Mouse (Mus musculus): ENCODE measurements around the gene Trim11. TPM values are rescaled to one million over a fixed set of nuclear protein-coding genes. Genes with fewer than 3 reads are reported as not detected.

Gene Trim11
- polyA plus RNA-seq, 1 experiment: 22.6 TPM

GRCm38 (mm10) chr11:58980381-58980990 is 2.6 kb downstream of the Trim11 start:
- DNase-seq (ENCODE audit: low read depth): no peak

GRCm38 (mm10) chr11:58981541-58982447 is 3.9 kb downstream of the Trim11 start:
- DNase-seq (ENCODE audit: low read depth): no peak

- DNase-seq (ENCODE audit: low read depth): no peak
These were observed 4.7 kb downstream of the Trim11 start for GRCm38 (mm10) chr11:58982471-58983097.

- no peak for DNase-seq (ENCODE audit: low read depth)
These were observed 5.9 kb downstream of the Trim11 start for GRCm38 (mm10) chr11:58983691-58984341.

- no peak for DNase-seq (ENCODE audit: low read depth)
These were observed 6.8 kb downstream of the Trim11 start for GRCm38 (mm10) chr11:58984657-58985056.

- DNase-seq (ENCODE audit: low read depth): no peak
These were observed 7.5 kb downstream of the Trim11 start for GRCm38 (mm10) chr11:58985299-58985917.

GRCm38 (mm10) chr11:58989166-58989565 is 11.3 kb downstream of the Trim11 start:
- DNase-seq (ENCODE audit: low read depth): no peak

- DNase-seq (ENCODE audit: low read depth): no peak
These were observed 12.2 kb downstream of the Trim11 start for GRCm38 (mm10) chr11:58990141-58990540.

- DNase-seq (ENCODE audit: low read depth): no peak
These were observed 12.9 kb downstream of the Trim11 start for GRCm38 (mm10) chr11:58990794-58991193.

- DNase-seq (ENCODE audit: low read depth): no peak
These were observed 14.0 kb downstream of the Trim11 start for GRCm38 (mm10) chr11:58991911-58992310.

- DNase-seq (ENCODE audit: low read depth): no peak
These were observed 15.3 kb downstream of the Trim11 start for GRCm38 (mm10) chr11:58993091-58993670.

- no peak for DNase-seq (ENCODE audit: low read depth)
These were observed 16.5 kb downstream of the Trim11 start for GRCm38 (mm10) chr11:58994337-58994826.

- DNase-seq (ENCODE audit: low read depth): no peak
These were observed 17.3 kb downstream of the Trim11 start for GRCm38 (mm10) chr11:58995061-58995806.

GRCm38 (mm10) chr11:58995807-58996370 is 18.0 kb downstream of the Trim11 start:
- DNase-seq (ENCODE audit: low read depth): no peak

- DNase-seq (ENCODE audit: low read depth): no peak
These were observed 19.6 kb downstream of the Trim11 start for GRCm38 (mm10) chr11:58997541-58997940.

- no peak for DNase-seq (ENCODE audit: low read depth)
These were observed 21.3 kb downstream of the Trim11 start for GRCm38 (mm10) chr11:58999158-58999557.

GRCm38 (mm10) chr11:58999830-59000229 is 21.9 kb downstream of the Trim11 start:
- no peak for DNase-seq (ENCODE audit: low read depth)

GRCm38 (mm10) chr11:59000635-59001034 is 22.7 kb downstream of the Trim11 start:
- no peak for DNase-seq (ENCODE audit: low read depth)

- DNase-seq (ENCODE audit: low read depth): no peak
These were observed 24.6 kb downstream of the Trim11 start for GRCm38 (mm10) chr11:59002327-59003079.
